Comparison of ENCODE assay signal across 8 mouse cellular contexts in genomic region chr1:131095574-131095973, GRCm38 (mm10). TPM values are rescaled to one million over a fixed set of nuclear protein-coding genes. Genes with fewer than 3 reads are reported as not detected.
DNase-seq lines count a peak whose midpoint lies in the region; ATAC-seq and TF ChIP-seq lines count a peak whose summit lies in the region.

No protein-coding gene starts in this region.

- H3K36me3 ChIP-seq in CH12.LX (replicated peaks in 1 of 2; ENCODE audit: control insufficient read depth in 1 of 2, insufficient read depth in 1 of 2, low read length in 1 of 2): peaks cover 0 to 25% of the 10 kb centered on the region in 2 experiments
- no peaks in the 10 kb centered on the region for H3K36me3 ChIP-seq in hindbrain, embryonic 12.5 days
- H3K36me3 ChIP-seq in lung, postnatal 0 days (ENCODE audit: insufficient read depth, low read length): no peaks in the 10 kb centered on the region

- H3K4me3 ChIP-seq in gastrocnemius, adult 2 months: peak overlapping the region; percentile 99
- peak overlapping the region; percentile 91 to 93 (median 93) for H3K4me3 ChIP-seq in CH12.LX (replicated peaks in 1 of 3; ENCODE audit: low read depth in 2 of 3, low read length in 2 of 3, poor library complexity in 1 of 3)
- H3K4me3 ChIP-seq in hindbrain, embryonic 12.5 days: peak overlapping the region; percentile 98
- H3K4me3 ChIP-seq in lung, postnatal 0 days (ENCODE audit: low read depth, low read length): peak overlapping the region; percentile 98

- peak overlapping the region; percentile 94 for H3K4me2 ChIP-seq in CH12.LX (ENCODE audit: insufficient read depth, low read depth, poor library complexity, severe bottlenecking)
- peak overlapping the region; percentile 72 for H3K4me2 ChIP-seq in hindbrain, embryonic 12.5 days (replicated peaks)
- peak overlapping the region; percentile 87 for H3K4me2 ChIP-seq in lung, postnatal 0 days (replicated peaks; ENCODE audit: low read depth, low read length)

- H3K9ac ChIP-seq in CH12.LX (ENCODE audit: insufficient read depth, low read depth): peak overlapping the region; percentile 83
- H3K9ac ChIP-seq in hindbrain, embryonic 12.5 days: peak overlapping the region; percentile 91
- H3K9ac ChIP-seq in lung, postnatal 0 days (replicated peaks; ENCODE audit: low read depth): peak overlapping the region; percentile 96

- no peaks in the 10 kb centered on the region for H3K9me3 ChIP-seq in CH12.LX (replicated peaks; ENCODE audit: low read length)
- no peaks in the 10 kb centered on the region for H3K9me3 ChIP-seq in hindbrain, embryonic 12.5 days (replicated peaks)
- no peaks in the 10 kb centered on the region for H3K9me3 ChIP-seq in lung, postnatal 0 days (ENCODE audit: low read length)

- peaks cover 4% of the 10 kb centered on the region for H3K27me3 ChIP-seq in CH12.LX (replicated peaks)
- H3K27me3 ChIP-seq in hindbrain, embryonic 12.5 days: no peaks in the 10 kb centered on the region
- no peaks in the 10 kb centered on the region for H3K27me3 ChIP-seq in lung, postnatal 0 days (replicated peaks; ENCODE audit: insufficient read depth, low read length)

- ATAC-seq in hindbrain, embryonic 12.5 days (ENCODE audit: low FRiP score): no peak
- peak; percentile 30 for ATAC-seq in lung, postnatal 0 days

- intact Hi-C loops in gastrocnemius, adult 2 months (cut with DNase I): loop anchor here (5.0 kb wide), 1 partner anchor 33 kb away; no protein-coding TSS in a partner anchor
- intact Hi-C loops in gastrocnemius, postnatal 36 days (cut with DNase I): loop anchor here (5.0 kb wide), 1 partner anchor 33 kb away; no protein-coding TSS in a partner anchor

- no peak for TF ChIP-seq EP300 in CH12.LX (IDR thresholded peaks at IDR 0.05; ENCODE audit: low read length)
- peak; percentile 75; the same call in 1 of the 2 replicates for TF ChIP-seq EP300 in lung, postnatal 0 days (IDR thresholded peaks at IDR 0.05)

- DNase-seq in gastrocnemius, adult 2 months: no peak
- DNase-seq in gastrocnemius, postnatal 36 days: no peak
- no peak for DNase-seq in CH12.LX (ENCODE audit: extremely low read depth)
- DNase-seq in lung, postnatal 0 days (ENCODE audit: low spot score): peak; percentile 91
- DNase-seq in adrenal gland, postnatal 14 days: no peak
- no peak for DNase-seq in frontal cortex, postnatal 25 days (ENCODE audit: low spot score in 2 of 2)
- no peak for DNase-seq in T-cell, adult 2 months (ENCODE audit: low spot score)

- peaks cover 7 to 48% of the 10 kb centered on the region in 2 experiments for H3K4me1 ChIP-seq in CH12.LX (ENCODE audit: control insufficient read depth in 1 of 2, insufficient read depth in 2 of 2)
- H3K4me1 ChIP-seq in hindbrain, embryonic 12.5 days: peaks cover 43% of the 10 kb centered on the region
- peaks cover 36% of the 10 kb centered on the region; the same call in 1 of the 2 replicates for H3K4me1 ChIP-seq in lung, postnatal 0 days (ENCODE audit: insufficient read depth, low read depth, low read length)

- in situ Hi-C loops in CH12.LX (cut with MboI; ENCODE audit: low pct_ligation_motif_present, low pct_unique_long_range_greater_than_20kb, low sequenced_read_pairs): loop anchor here (5.0 kb wide), 1 partner anchor 33 kb away; no protein-coding TSS in a partner anchor

- TF ChIP-seq POLR2A in CH12.LX (IDR thresholded peaks at IDR 0.05; ENCODE audit: low read depth, low read length): no peak

- peak overlapping the region; percentile 93 for H3K27ac ChIP-seq in gastrocnemius, adult 2 months
- H3K27ac ChIP-seq in CH12.LX (ENCODE audit: insufficient read depth, low read depth): no peak overlapping the region
- no peak overlapping the region for H3K27ac ChIP-seq in hindbrain, embryonic 12.5 days
- peak overlapping the region; percentile 98 for H3K27ac ChIP-seq in lung, postnatal 0 days (ENCODE audit: low read length)

- 27% methylated on average over 8 of the region's 8 CpGs for WGBS in hindbrain, embryonic 12.5 days
- 13% methylated on average over 8 of the region's 8 CpGs for WGBS in lung, postnatal 0 days

- dilution Hi-C loops in CH12.LX (cut with MboI; ENCODE audit: extremely low pct_ligation_motif_present, extremely low pct_unique_long_range_greater_than_20kb, low sequenced_read_pairs): no loop called here

- TF ChIP-seq CTCF in gastrocnemius, adult 2 months (IDR thresholded peaks at IDR 0.05): no peak
- TF ChIP-seq CTCF in CH12.LX (conservative IDR thresholded peaks at IDR 0.05 in 1 of 2, IDR thresholded peaks at IDR 0.05 in 1 of 2; ENCODE audit: low read depth in 2 of 2, low read length in 2 of 2): no peak
- TF ChIP-seq CTCF in lung, postnatal 0 days (IDR thresholded peaks at IDR 0.05): no peak

- no peak for TF ChIP-seq RAD21 in CH12.LX (IDR thresholded peaks at IDR 0.05; ENCODE audit: low read depth, low read length)

- H3K79me2 ChIP-seq in CH12.LX (replicated peaks; ENCODE audit: control insufficient read depth, extremely low read depth, insufficient read depth, poor library complexity, severe bottlenecking): peaks cover 36% of the 10 kb centered on the region

TF ChIP-seq in CH12.LX, 34 proteins besides CTCF, POLR2A, EP300 and RAD21:
- 0 out of 2 replicates have a peak, but pooled peaks have one; percentile 5 for TF ChIP-seq MYC (IDR thresholded peaks at IDR 0.05; ENCODE audit: low read depth, low read length)
- no peak for TF ChIP-seq IRF4 (IDR thresholded peaks at IDR 0.05; ENCODE audit: low read depth, low read length)

RNA-seq across cellular contexts. Expression of gene Mapkapk2, which starts 2.1 kb away (rescaled TPM):
- total RNA-seq in gastrocnemius, adult 2 months (2021): 100 to 1,000 TPM; 203 to 251 TPM
- total RNA-seq in gastrocnemius, postnatal 36 days (2021): 100 to 1,000 TPM; 214 to 237 TPM
- total RNA-seq in CH12.LX (2012; rRNA removed) (54.2 and 55.0 TPM in 2 replicates), CH12.LX (2014; rRNA removed) (58.6 and 62.9 TPM in 2 replicates)
- 63.5 and 68.6 TPM in 2 replicates for polyA plus RNA-seq in CH12.LX (2012; ENCODE audit: insufficient read length, low read depth)
- polyA plus RNA-seq in hindbrain, embryonic 12.5 days (2016; fragmentation: Nextera tagmentation; extraction: Ambion mirVana): 50.3 and 52.4 TPM in 2 replicates
- polyA plus RNA-seq in lung, postnatal 0 days (2015; fragmentation: Nextera tagmentation; extraction: Ambion mirVana): 62.4 and 65.0 TPM in 2 replicates
- total RNA-seq in adrenal gland, postnatal 14 days (2021): 159 and 180 TPM in 2 replicates

RNA-seq across cellular contexts. Expression of gene Dyrk3, which starts 42.6 kb away (rescaled TPM):
- total RNA-seq in gastrocnemius, adult 2 months (2021): not detected
- not detected for total RNA-seq in gastrocnemius, postnatal 36 days (2021)
- total RNA-seq in CH12.LX (2012; rRNA removed) (6.4 and 6.7 TPM in 2 replicates), CH12.LX (2014; rRNA removed) (9.8 and 10.1 TPM in 2 replicates)
- 8.2 and 8.3 TPM in 2 replicates for polyA plus RNA-seq in CH12.LX (2012; ENCODE audit: insufficient read length, low read depth)
- polyA plus RNA-seq in hindbrain, embryonic 12.5 days (2016; fragmentation: Nextera tagmentation; extraction: Ambion mirVana): 14.1 and 14.3 TPM in 2 replicates
- polyA plus RNA-seq in lung, postnatal 0 days (2015; fragmentation: Nextera tagmentation; extraction: Ambion mirVana): 3.4 and 4.7 TPM in 2 replicates
- 5.3 and 7.1 TPM in 2 replicates for total RNA-seq in adrenal gland, postnatal 14 days (2021)

RNA-seq across cellular contexts. Expression of gene Eif2d, which starts 57.4 kb away (rescaled TPM):
- 10 to 100 TPM; 26.2 to 29.2 TPM for total RNA-seq in gastrocnemius, adult 2 months (2021)
- 10 to 100 TPM; 25.9 to 29.5 TPM for total RNA-seq in gastrocnemius, postnatal 36 days (2021)
- total RNA-seq in CH12.LX (2012; rRNA removed): 48.8 and 53.0 TPM in 2 replicates
- total RNA-seq in CH12.LX (2014; rRNA removed): 41.0 and 46.9 TPM in 2 replicates
- 57.2 and 64.3 TPM in 2 replicates for polyA plus RNA-seq in CH12.LX (2012; ENCODE audit: insufficient read length, low read depth)
- 53.1 and 55.5 TPM in 2 replicates for polyA plus RNA-seq in hindbrain, embryonic 12.5 days (2016; fragmentation: Nextera tagmentation; extraction: Ambion mirVana)
- 36.3 and 42.5 TPM in 2 replicates for polyA plus RNA-seq in lung, postnatal 0 days (2015; fragmentation: Nextera tagmentation; extraction: Ambion mirVana)
- total RNA-seq in adrenal gland, postnatal 14 days (2021): 42.2 and 43.4 TPM in 2 replicates

Comparison
In these comparisons a context has a peak if more than half of its experiments do, and no peak if none do; other contexts are left out.
1. H3K27ac ChIP-seq: peak in gastrocnemius, adult 2 months (single experiment) and lung, postnatal 0 days (single experiment); none in CH12.LX (single experiment) and hindbrain, embryonic 12.5 days (single experiment).
2. Peak in every context shown above with its lines, with median percentiles within 50 percentile points of each other: H3K4me3 ChIP-seq, H3K4me2 ChIP-seq and H3K9ac ChIP-seq.